ENCODE assay signal across 9 mouse cellular contexts in the genomic region with DNA sequence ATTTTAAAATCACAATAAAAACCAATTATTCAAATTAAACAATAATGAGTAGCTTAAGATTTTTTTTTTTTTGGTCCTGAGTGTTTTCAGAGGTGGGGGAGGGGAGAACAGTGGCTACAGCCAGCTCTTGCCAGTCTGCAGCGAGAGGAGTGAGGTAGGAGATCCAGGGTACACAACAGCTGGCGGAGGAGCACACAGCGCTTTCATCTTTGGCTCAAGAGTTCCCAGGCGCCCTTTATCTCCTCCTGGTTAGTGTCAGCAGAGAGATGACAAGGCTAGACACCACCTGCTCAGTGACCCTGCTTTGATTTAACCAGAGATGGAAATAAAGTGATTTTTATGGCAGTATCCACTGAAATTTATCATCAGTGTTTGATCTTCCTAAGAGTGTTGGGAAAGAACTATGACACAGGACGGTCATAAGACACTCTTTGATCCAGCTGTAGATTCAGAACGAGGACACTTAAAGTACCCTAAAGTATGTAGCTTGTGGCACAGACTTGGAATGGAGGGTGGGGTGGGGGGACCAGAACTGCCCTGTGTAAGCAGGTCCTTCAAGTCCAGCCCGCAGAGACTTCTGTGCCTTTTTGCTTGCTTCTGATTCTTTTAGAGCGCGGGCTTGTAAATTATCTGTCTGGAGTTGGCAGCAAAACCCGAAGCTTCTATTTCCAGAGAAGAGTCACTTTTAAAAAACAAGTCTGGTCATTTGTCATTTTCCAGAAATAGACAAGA. TPM values are rescaled to one million over a fixed set of nuclear protein-coding genes. Genes with fewer than 3 reads are reported as not detected.
A peak's percentile ranks its signal among the peaks of the same experiment; 100 is the strongest.
DNase-seq lines count a peak whose midpoint lies in the region; ATAC-seq lines count a peak whose summit lies in the region.
"Had no signal": no experiment of that assay in that cellular context is flagged by ENCODE, and none has a peak within 500 bp of the region (broad histone marks: within the 10 kb centered on the region; RNA-seq: fewer than 3 reads in every experiment).

No protein-coding gene starts in this region.

- no peaks in the 10 kb centered on the region for H3K27me3 ChIP-seq in embryonic facial prominence, embryonic 15.5 days
- 0 out of 2 replicates have a peak, but pooled peaks cover 5% of the 10 kb centered on the region for H3K27me3 ChIP-seq in limb, embryonic 10.5 days (ENCODE audit: low read depth, poor library complexity, severe bottlenecking)

- H3K27ac ChIP-seq in embryonic facial prominence, embryonic 15.5 days (replicated peaks) = no peak overlapping the region
- H3K27ac ChIP-seq in limb, embryonic 10.5 days = no peak overlapping the region; the same call in 1 of the 2 replicates

- no peak overlapping the region for H3K9ac ChIP-seq in embryonic facial prominence, embryonic 15.5 days

- H3K36me3 ChIP-seq in embryonic facial prominence, embryonic 15.5 days = no peaks in the 10 kb centered on the region
- no peaks in the 10 kb centered on the region for H3K36me3 ChIP-seq in limb, embryonic 10.5 days

- H3K9me3 ChIP-seq in embryonic facial prominence, embryonic 15.5 days (replicated peaks) = no peaks in the 10 kb centered on the region
- H3K9me3 ChIP-seq in limb, embryonic 10.5 days (replicated peaks) = no peaks in the 10 kb centered on the region

- 46% methylated on average over 10 of the region's 10 CpGs for WGBS in embryonic facial prominence, embryonic 15.5 days
- 21% methylated on average over 10 of the region's 10 CpGs for WGBS in limb, embryonic 10.5 days

- H3K4me2 ChIP-seq in embryonic facial prominence, embryonic 15.5 days (replicated peaks) = peak overlapping the region; percentile 34

- no peaks in the 10 kb centered on the region for H3K4me1 ChIP-seq in embryonic facial prominence, embryonic 15.5 days
- peaks cover 13% of the 10 kb centered on the region for H3K4me1 ChIP-seq in limb, embryonic 10.5 days

- no peak for ATAC-seq in embryonic facial prominence, embryonic 15.5 days (ENCODE audit: insufficient number of reproducible peaks, low FRiP score, low TSS enrichment, low read depth)

- DNase-seq in kidney, postnatal 4 days = peak; percentile 18 to 25
- DNase-seq in kidney, adult 18-20 months = no peak
- peak; percentile 38 for DNase-seq in limb, embryonic 10.5 days (ENCODE audit: low spot score)
- peak; percentile 9 for DNase-seq in retina, postnatal 1 day
- no peak for DNase-seq in cerebellum, adult 18-20 months
- no peak for DNase-seq in ovary, postnatal 10 days (ENCODE audit: low spot score)
- no peak for DNase-seq in lung, postnatal 4 days
- DNase-seq: lung, postnatal 14 days had no signal

- no peak overlapping the region for H3K4me3 ChIP-seq in embryonic facial prominence, embryonic 15.5 days (replicated peaks)
- peak overlapping the region; percentile 39 for H3K4me3 ChIP-seq in limb, embryonic 10.5 days

RNA-seq across cellular contexts. Expression of a gene that starts 46.1 kb away (rescaled TPM):
- polyA plus RNA-seq in embryonic facial prominence, embryonic 15.5 days (2015; fragmentation: Nextera tagmentation; extraction: Ambion mirVana) = 1.4 TPM in 2 replicates
- 0.06 and 0.31 TPM in 2 replicates for polyA plus RNA-seq in limb, embryonic 10.5 days (2016; fragmentation: Nextera tagmentation; extraction: Ambion mirVana)

Comparison
In these comparisons a context has a peak if more than half of its experiments do, and no peak if none do; other contexts are left out.
1. DNase-seq: peak in kidney, postnatal 4 days (2 of 2), limb, embryonic 10.5 days (single experiment) and retina, postnatal 1 day (single experiment); none in kidney, adult 18-20 months (single experiment), cerebellum, adult 18-20 months (0 of 2), ovary, postnatal 10 days (single experiment) and lung, postnatal 4 days (0 of 2).